ENCODE assay signal across 16 mouse cellular contexts in the genomic region with DNA sequence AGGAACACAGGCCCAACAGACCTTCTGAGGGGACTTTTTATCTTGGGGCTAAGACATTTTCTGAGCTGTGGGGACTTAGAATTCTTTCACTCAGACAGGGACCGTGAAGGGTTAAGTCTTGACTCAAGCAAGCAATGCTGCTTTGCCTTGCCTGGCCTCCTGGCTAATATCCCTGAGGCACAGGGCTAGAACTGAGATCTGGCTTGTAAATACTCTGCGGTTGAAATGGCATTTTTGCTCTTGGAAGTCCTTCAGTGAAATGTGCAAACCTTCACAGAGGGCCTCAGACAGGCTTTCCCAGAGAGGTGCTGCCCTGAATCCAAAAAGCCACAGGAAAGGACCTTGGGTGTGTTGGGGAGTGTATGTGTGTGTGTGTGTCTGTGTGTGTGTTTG. TPM values are rescaled to one million over a fixed set of nuclear protein-coding genes. Genes with fewer than 3 reads are reported as not detected.
DNase-seq lines count a peak whose midpoint lies in the region; ATAC-seq and TF ChIP-seq lines count a peak whose summit lies in the region.
"Had no signal": no experiment of that assay in that cellular context is flagged by ENCODE, and none has a peak within 500 bp of the region (broad histone marks: within the 10 kb centered on the region; RNA-seq: fewer than 3 reads in every experiment).

No protein-coding gene starts in this region.

- no peak overlapping the region for H3K4me2 ChIP-seq in embryonic facial prominence, embryonic 12.5 days (replicated peaks)
- H3K4me2 ChIP-seq in limb, embryonic 12.5 days = peak overlapping the region; percentile 30
- H3K4me2 ChIP-seq in liver, postnatal 0 days (ENCODE audit: low read depth, low read length) = peak overlapping the region; percentile 62
- H3K4me2 ChIP-seq: heart, embryonic 13.5 days; stomach, embryonic 15.5 days had no signal

- 0 out of 2 replicates have a peak overlapping the region, but pooled peaks have one; percentile 2 for H3K27ac ChIP-seq in embryonic facial prominence, embryonic 12.5 days
- H3K27ac ChIP-seq in embryonic facial prominence, embryonic 10.5 days (replicated peaks) = no peak overlapping the region
- H3K27ac ChIP-seq in limb, embryonic 12.5 days = peak overlapping the region; percentile 85
- no peak overlapping the region for H3K27ac ChIP-seq in limb, embryonic 10.5 days
- peak overlapping the region; percentile 95 for H3K27ac ChIP-seq in liver, postnatal 0 days (ENCODE audit: low read depth)
- H3K27ac ChIP-seq: heart, embryonic 13.5 days; liver, embryonic 14.5 days; midbrain, embryonic 10.5 days; stomach, embryonic 15.5 days had no signal

- H3K36me3 ChIP-seq in embryonic facial prominence, embryonic 12.5 days = no peaks in the 10 kb centered on the region
- no peaks in the 10 kb centered on the region for H3K36me3 ChIP-seq in embryonic facial prominence, embryonic 10.5 days (replicated peaks)
- H3K36me3 ChIP-seq in limb, embryonic 12.5 days = peaks cover 8% of the 10 kb centered on the region; the same call in 1 of the 2 replicates
- peaks cover 3% of the 10 kb centered on the region; the same call in 1 of the 2 replicates for H3K36me3 ChIP-seq in limb, embryonic 10.5 days
- no peaks in the 10 kb centered on the region for H3K36me3 ChIP-seq in liver, postnatal 0 days (replicated peaks; ENCODE audit: insufficient read depth, low read length)
- H3K36me3 ChIP-seq: heart, embryonic 13.5 days; midbrain, embryonic 10.5 days; stomach, embryonic 15.5 days had no signal

- no peaks in the 10 kb centered on the region for H3K27me3 ChIP-seq in embryonic facial prominence, embryonic 12.5 days
- peaks cover 7% of the 10 kb centered on the region; the same call in 1 of the 2 replicates for H3K27me3 ChIP-seq in embryonic facial prominence, embryonic 10.5 days (replicated peaks; ENCODE audit: low read depth, poor library complexity, severe bottlenecking)
- H3K27me3 ChIP-seq in limb, embryonic 12.5 days = no peaks in the 10 kb centered on the region
- no peaks in the 10 kb centered on the region; the same call in 1 of the 2 replicates for H3K27me3 ChIP-seq in limb, embryonic 10.5 days (ENCODE audit: low read depth, poor library complexity, severe bottlenecking)
- no peaks in the 10 kb centered on the region for H3K27me3 ChIP-seq in liver, postnatal 0 days (ENCODE audit: insufficient read depth, low read length)
- H3K27me3 ChIP-seq: stomach, embryonic 15.5 days had no signal

- TF ChIP-seq CTCF in liver, postnatal 0 days (IDR thresholded peaks at IDR 0.05; ENCODE audit: low read depth) = no peak

- no peak; the same call in 1 of the 2 replicates for ATAC-seq in embryonic facial prominence, embryonic 12.5 days (ENCODE audit: insufficient number of reproducible peaks, insufficient read depth, low FRiP score, low TSS enrichment)
- ATAC-seq in limb, embryonic 12.5 days (ENCODE audit: insufficient number of reproducible peaks, insufficient read depth, low FRiP score, low TSS enrichment, low read depth) = peak; percentile 50; the same call in 1 of the 2 replicates
- no peak for ATAC-seq in liver, postnatal 0 days
- ATAC-seq: activated CD4-positive, CD25-positive, alpha-beta regulatory T cell, adult 4 months had no signal

- no peaks in the 10 kb centered on the region for H3K9me3 ChIP-seq in embryonic facial prominence, embryonic 12.5 days
- no peaks in the 10 kb centered on the region for H3K9me3 ChIP-seq in embryonic facial prominence, embryonic 10.5 days
- no peaks in the 10 kb centered on the region for H3K9me3 ChIP-seq in limb, embryonic 12.5 days
- no peaks in the 10 kb centered on the region for H3K9me3 ChIP-seq in limb, embryonic 10.5 days (replicated peaks)
- H3K9me3 ChIP-seq in liver, postnatal 0 days (ENCODE audit: low read length) = no peaks in the 10 kb centered on the region
- H3K9me3 ChIP-seq: heart, embryonic 13.5 days; midbrain, embryonic 10.5 days; stomach, embryonic 15.5 days had no signal

- TF ChIP-seq EP300 in liver, postnatal 0 days (IDR thresholded peaks at IDR 0.05; ENCODE audit: low read depth) = no peak

- DNase-seq in embryonic facial prominence, embryonic 10.5 days (ENCODE audit: low spot score) = no peak
- DNase-seq in limb, embryonic 10.5 days (ENCODE audit: low spot score) = no peak
- DNase-seq in adipocyte (ENCODE audit: low spot score) = peak; percentile 10
- DNase-seq in liver, postnatal 0 days = no peak
- no peak for DNase-seq in right cerebral cortex, postnatal 14 days
- DNase-seq in ovary, postnatal 10 days (ENCODE audit: low spot score) = no peak
- DNase-seq: cerebellum, postnatal 10 days; heart, postnatal 4 days; thymus, postnatal 25 days had no signal

- peaks cover 17% of the 10 kb centered on the region for H3K4me1 ChIP-seq in embryonic facial prominence, embryonic 12.5 days
- H3K4me1 ChIP-seq in embryonic facial prominence, embryonic 10.5 days = peaks cover 12% of the 10 kb centered on the region
- H3K4me1 ChIP-seq in limb, embryonic 12.5 days (replicated peaks) = peaks cover 42% of the 10 kb centered on the region
- peaks cover 5% of the 10 kb centered on the region for H3K4me1 ChIP-seq in limb, embryonic 10.5 days
- H3K4me1 ChIP-seq in liver, postnatal 0 days (ENCODE audit: insufficient read depth) = peaks cover 6% of the 10 kb centered on the region
- H3K4me1 ChIP-seq: midbrain, embryonic 10.5 days had no signal

- WGBS in embryonic facial prominence, embryonic 12.5 days = 53% methylated on average over 2 of the region's 2 CpGs
- 76% methylated on average over 2 of the region's 2 CpGs for WGBS in embryonic facial prominence, embryonic 10.5 days
- 45% methylated on average over 2 of the region's 2 CpGs for WGBS in limb, embryonic 12.5 days
- 78% methylated on average over 2 of the region's 2 CpGs for WGBS in limb, embryonic 10.5 days
- WGBS in liver, postnatal 0 days (ENCODE audit: insufficient replicate concordance) = 72% methylated on average over 2 of the region's 2 CpGs

- no peak overlapping the region for H3K9ac ChIP-seq in embryonic facial prominence, embryonic 12.5 days
- no peak overlapping the region for H3K9ac ChIP-seq in limb, embryonic 12.5 days (replicated peaks)
- peak overlapping the region; percentile 71 for H3K9ac ChIP-seq in liver, postnatal 0 days (replicated peaks)
- H3K9ac ChIP-seq: heart, embryonic 13.5 days; liver, embryonic 14.5 days; stomach, embryonic 15.5 days had no signal

- H3K4me3 ChIP-seq in embryonic facial prominence, embryonic 12.5 days = no peak overlapping the region
- no peak overlapping the region for H3K4me3 ChIP-seq in embryonic facial prominence, embryonic 10.5 days
- no peak overlapping the region for H3K4me3 ChIP-seq in limb, embryonic 12.5 days (replicated peaks)
- H3K4me3 ChIP-seq in limb, embryonic 10.5 days = no peak overlapping the region
- H3K4me3 ChIP-seq in liver, postnatal 0 days (ENCODE audit: low read depth, low read length) = peak overlapping the region; percentile 31
- H3K4me3 ChIP-seq: heart, embryonic 13.5 days; midbrain, embryonic 10.5 days; stomach, embryonic 15.5 days had no signal

RNA-seq across cellular contexts. Expression of gene Eva1a, which starts 11.9 kb away (rescaled TPM):
- polyA plus RNA-seq in embryonic facial prominence, embryonic 12.5 days (2016; fragmentation: Nextera tagmentation; extraction: Ambion mirVana) = 13.1 and 14.5 TPM in 2 replicates
- polyA plus RNA-seq in embryonic facial prominence, embryonic 10.5 days (2016; fragmentation: Nextera tagmentation; extraction: Ambion mirVana) = 7.0 and 9.1 TPM in 2 replicates
- polyA plus RNA-seq in limb, embryonic 12.5 days (2016; fragmentation: Nextera tagmentation; extraction: Ambion mirVana) = 30.6 and 32.4 TPM in 2 replicates
- polyA plus RNA-seq in limb, embryonic 10.5 days (2016; fragmentation: Nextera tagmentation; extraction: Ambion mirVana) = 6.3 and 11.9 TPM in 2 replicates
- 40.0 and 46.7 TPM in 2 replicates for polyA plus RNA-seq in liver, postnatal 0 days (2015; fragmentation: Nextera tagmentation; extraction: Ambion mirVana)
- polyA plus RNA-seq: activated CD4-positive, CD25-positive, alpha-beta regulatory T cell, adult 4 months had no signal

Comparison
In these comparisons a context has a peak if more than half of its experiments do, and no peak if none do; other contexts are left out.
1. H3K27ac ChIP-seq: peak in embryonic facial prominence, embryonic 12.5 days (single experiment), limb, embryonic 12.5 days (single experiment) and liver, postnatal 0 days (single experiment); none in embryonic facial prominence, embryonic 10.5 days (single experiment) and limb, embryonic 10.5 days (single experiment).